Mouse (Mus musculus): ENCODE data around the gene Dolpp1. TPM values are rescaled to one million over a fixed set of nuclear protein-coding genes. Genes with fewer than 3 reads are reported as not detected.

Dolpp1 gene
- polyA plus RNA-seq, 1 experiment from 2014 or later: 39.5 TPM

- no peak for TF ChIP-seq CTCF (IDR thresholded peaks at IDR 0.05; ENCODE audit: low read depth)
- 99% methylated on average over 5 of the region's 5 CpGs for WGBS
- no peak for ATAC-seq
- Histone ChIP-seq H3K27me3 (replicated peaks; ENCODE audit: control insufficient read depth, insufficient read depth, low read length) (no peaks in the 10 kb centered on the region), H3K4me2 (replicated peaks; ENCODE audit: low read depth) (no peak overlapping the region), H3K27ac (ENCODE audit: low read depth, low read length) (no peak overlapping the region), H3K9me3 (ENCODE audit: control insufficient read depth) (no peaks in the 10 kb centered on the region), H3K4me3 (ENCODE audit: low read depth, low read length) (no peak overlapping the region), H3K36me3 (ENCODE audit: control insufficient read depth, insufficient read depth) (peaks cover 85% of the 10 kb centered on the region), H3K9ac (ENCODE audit: low read depth, low read length) (no peak overlapping the region), H3K4me1 (replicated peaks; ENCODE audit: control insufficient read depth, insufficient read depth, low read length) (no peaks in the 10 kb centered on the region)
Observed at GRCm38 (mm10) chr2:30372726-30373125, 19.3 kb upstream of the Dolpp1 start.

- no peak overlapping the region for H3K4me3 ChIP-seq (ENCODE audit: low read depth, low read length)
- peaks cover 74% of the 10 kb centered on the region for H3K36me3 ChIP-seq (ENCODE audit: control insufficient read depth, insufficient read depth)
- H3K9ac ChIP-seq (ENCODE audit: low read depth, low read length): no peak overlapping the region
- no peak for ATAC-seq
- no peak for TF ChIP-seq CTCF (IDR thresholded peaks at IDR 0.05; ENCODE audit: low read depth)
- no peaks in the 10 kb centered on the region for H3K9me3 ChIP-seq (ENCODE audit: control insufficient read depth)
- no peak overlapping the region for H3K4me2 ChIP-seq (replicated peaks; ENCODE audit: low read depth)
- H3K27me3 ChIP-seq (replicated peaks; ENCODE audit: control insufficient read depth, insufficient read depth, low read length): no peaks in the 10 kb centered on the region
- H3K27ac ChIP-seq (ENCODE audit: low read depth, low read length): no peak overlapping the region
- WGBS: 91% methylated on average over 10 of the region's 10 CpGs
- H3K4me1 ChIP-seq (replicated peaks; ENCODE audit: control insufficient read depth, insufficient read depth, low read length): no peaks in the 10 kb centered on the region
Observed at GRCm38 (mm10) chr2:30375893-30376292, 16.2 kb upstream of the Dolpp1 start.

GRCm38 (mm10) chr2:30377721-30378120, 14.3 kb upstream of the Dolpp1 start:
- peaks cover 72% of the 10 kb centered on the region for H3K36me3 ChIP-seq (ENCODE audit: control insufficient read depth, insufficient read depth)
- H3K9me3 ChIP-seq (ENCODE audit: control insufficient read depth): no peaks in the 10 kb centered on the region
- no peaks in the 10 kb centered on the region for H3K4me1 ChIP-seq (replicated peaks; ENCODE audit: control insufficient read depth, insufficient read depth, low read length)
- WGBS: 79% methylated on average over 5 of the region's 5 CpGs
- 0 out of 2 replicates have a peak, but pooled peaks have one; percentile 16 for TF ChIP-seq CTCF (IDR thresholded peaks at IDR 0.05; ENCODE audit: low read depth)
- H3K4me3 ChIP-seq (ENCODE audit: low read depth, low read length): no peak overlapping the region
- no peak overlapping the region; the same call in 1 of the 2 replicates for H3K27ac ChIP-seq (ENCODE audit: low read depth, low read length)
- H3K27me3 ChIP-seq (replicated peaks; ENCODE audit: control insufficient read depth, insufficient read depth, low read length): no peaks in the 10 kb centered on the region
- H3K9ac ChIP-seq (ENCODE audit: low read depth, low read length): no peak overlapping the region
- no peak overlapping the region for H3K4me2 ChIP-seq (replicated peaks; ENCODE audit: low read depth)
- ATAC-seq: no peak

GRCm38 (mm10) chr2:30379307-30379706, 12.7 kb upstream of the Dolpp1 start:
- no peak overlapping the region for H3K9ac ChIP-seq (ENCODE audit: low read depth, low read length)
- no peak for ATAC-seq
- H3K4me3 ChIP-seq (ENCODE audit: low read depth, low read length): no peak overlapping the region
- no peak overlapping the region for H3K4me2 ChIP-seq (replicated peaks; ENCODE audit: low read depth)
- no peaks in the 10 kb centered on the region for H3K27me3 ChIP-seq (replicated peaks; ENCODE audit: control insufficient read depth, insufficient read depth, low read length)
- no peak overlapping the region for H3K27ac ChIP-seq (ENCODE audit: low read depth, low read length)
- no peaks in the 10 kb centered on the region for H3K4me1 ChIP-seq (replicated peaks; ENCODE audit: control insufficient read depth, insufficient read depth, low read length)
- H3K9me3 ChIP-seq (ENCODE audit: control insufficient read depth): no peaks in the 10 kb centered on the region
- no peak for TF ChIP-seq CTCF (IDR thresholded peaks at IDR 0.05; ENCODE audit: low read depth)
- peaks cover 76% of the 10 kb centered on the region for H3K36me3 ChIP-seq (ENCODE audit: control insufficient read depth, insufficient read depth)
- WGBS: 76% methylated on average over 7 of the region's 7 CpGs

- Histone ChIP-seq H3K4me3 (ENCODE audit: low read depth, low read length) (no peak overlapping the region), H3K9ac (ENCODE audit: low read depth, low read length) (no peak overlapping the region), H3K9me3 (ENCODE audit: control insufficient read depth) (no peaks in the 10 kb centered on the region), H3K27ac (ENCODE audit: low read depth, low read length) (no peak overlapping the region), H3K4me1 (replicated peaks; ENCODE audit: control insufficient read depth, insufficient read depth, low read length) (no peaks in the 10 kb centered on the region), H3K36me3 (ENCODE audit: control insufficient read depth, insufficient read depth) (peaks cover 83% of the 10 kb centered on the region), H3K27me3 (replicated peaks; ENCODE audit: control insufficient read depth, insufficient read depth, low read length) (no peaks in the 10 kb centered on the region), H3K4me2 (replicated peaks; ENCODE audit: low read depth) (no peak overlapping the region)
- WGBS: 89% methylated on average over 10 of the region's 10 CpGs
- no peak for TF ChIP-seq CTCF (IDR thresholded peaks at IDR 0.05; ENCODE audit: low read depth)
- no peak for ATAC-seq
Observed at GRCm38 (mm10) chr2:30380564-30381376, 11.3 kb upstream of the Dolpp1 start.

GRCm38 (mm10) chr2:30381377-30381725, 10.7 kb upstream of the Dolpp1 start:
- Histone ChIP-seq H3K4me3 (ENCODE audit: low read depth, low read length) (no peak overlapping the region), H3K36me3 (ENCODE audit: control insufficient read depth, insufficient read depth) (peaks cover 78% of the 10 kb centered on the region), H3K9ac (ENCODE audit: low read depth, low read length) (no peak overlapping the region), H3K27ac (ENCODE audit: low read depth, low read length) (no peak overlapping the region), H3K9me3 (ENCODE audit: control insufficient read depth) (no peaks in the 10 kb centered on the region), H3K27me3 (replicated peaks; ENCODE audit: control insufficient read depth, insufficient read depth, low read length) (no peaks in the 10 kb centered on the region), H3K4me2 (replicated peaks; ENCODE audit: low read depth) (no peak overlapping the region), H3K4me1 (replicated peaks; ENCODE audit: control insufficient read depth, insufficient read depth, low read length) (no peaks in the 10 kb centered on the region)
- no peak for TF ChIP-seq CTCF (IDR thresholded peaks at IDR 0.05; ENCODE audit: low read depth)
- WGBS: 90% methylated on average over 4 of the region's 4 CpGs
- ATAC-seq: no peak
